Mouse (Mus musculus): ENCODE data around the gene Gm45716. TPM values are rescaled to one million over a fixed set of nuclear protein-coding genes. Genes with fewer than 3 reads are reported as not detected.

Gm45716 gene
- 3.5 and 3.7 TPM in 2 replicates for polyA plus RNA-seq (2015; fragmentation: Nextera tagmentation; extraction: Ambion mirVana)

- H3K9ac ChIP-seq: no peak within 1 kb of the TSS
- no peaks in the 10 kb centered on the region for H3K27me3 ChIP-seq
- no peaks in the 10 kb centered on the region for H3K4me1 ChIP-seq (replicated peaks)
- H3K4me3 ChIP-seq (replicated peaks): no peak within 1 kb of the TSS
- H3K9me3 ChIP-seq (replicated peaks): no peaks in the 10 kb centered on the region
- no peak for ATAC-seq (ENCODE audit: insufficient read depth)
- H3K4me2 ChIP-seq: no peak within 1 kb of the TSS
- no peaks in the 10 kb centered on the region for H3K36me3 ChIP-seq (replicated peaks)
- WGBS (ENCODE audit: insufficient replicate concordance): 79% methylated on average over 7 of the region's 7 CpGs
- no peak within 1 kb of the TSS for H3K27ac ChIP-seq (replicated peaks)
Observed at GRCm38 (mm10) chr11:90187441-90187840, at the start of gene Gm45716. Gm45716 (plus strand) TSS chr11:90187683.

- Histone ChIP-seq H3K36me3 (replicated peaks) (no peaks in the 10 kb centered on the region), H3K27ac (replicated peaks) (no peak overlapping the region), H3K4me1 (replicated peaks) (no peaks in the 10 kb centered on the region), H3K9me3 (replicated peaks) (no peaks in the 10 kb centered on the region), H3K4me2 (no peak overlapping the region), H3K4me3 (replicated peaks) (no peak overlapping the region), H3K9ac (no peak overlapping the region), H3K27me3 (no peaks in the 10 kb centered on the region)
- ATAC-seq (ENCODE audit: insufficient read depth): no peak
- WGBS (ENCODE audit: insufficient replicate concordance): 43% methylated on average over 4 of the region's 4 CpGs
Observed at GRCm38 (mm10) chr11:90142393-90142792, 45.1 kb upstream of the Gm45716 start.

GRCm38 (mm10) chr11:90142936-90143335 lies 44.5 kb upstream of the Gm45716 start:
- Histone ChIP-seq H3K4me1 (replicated peaks) (no peaks in the 10 kb centered on the region), H3K27me3 (no peaks in the 10 kb centered on the region), H3K36me3 (replicated peaks) (no peaks in the 10 kb centered on the region), H3K9me3 (replicated peaks) (no peaks in the 10 kb centered on the region), H3K27ac (replicated peaks) (no peak overlapping the region), H3K4me3 (replicated peaks) (no peak overlapping the region), H3K9ac (no peak overlapping the region), H3K4me2 (no peak overlapping the region)
- no peak for ATAC-seq (ENCODE audit: insufficient read depth)
- 48% methylated on average over 4 of the region's 4 CpGs for WGBS (ENCODE audit: insufficient replicate concordance)

- Histone ChIP-seq H3K9me3 (replicated peaks) (no peaks in the 10 kb centered on the region), H3K4me1 (replicated peaks) (no peaks in the 10 kb centered on the region), H3K4me2 (no peak overlapping the region), H3K9ac (no peak overlapping the region), H3K36me3 (replicated peaks) (no peaks in the 10 kb centered on the region), H3K27me3 (no peaks in the 10 kb centered on the region), H3K27ac (replicated peaks) (no peak overlapping the region), H3K4me3 (replicated peaks) (no peak overlapping the region)
- ATAC-seq (ENCODE audit: insufficient read depth): no peak
- 70% methylated on average over 17 of the region's 17 CpGs for WGBS (ENCODE audit: insufficient replicate concordance)
Observed at GRCm38 (mm10) chr11:90146086-90146860, 41.2 kb upstream of the Gm45716 start.

- H3K9me3 ChIP-seq (replicated peaks): no peaks in the 10 kb centered on the region
- no peak overlapping the region for H3K27ac ChIP-seq (replicated peaks)
- no peak overlapping the region for H3K9ac ChIP-seq
- no peaks in the 10 kb centered on the region for H3K36me3 ChIP-seq (replicated peaks)
- H3K4me3 ChIP-seq (replicated peaks): no peak overlapping the region
- H3K4me1 ChIP-seq (replicated peaks): no peaks in the 10 kb centered on the region
- WGBS (ENCODE audit: insufficient replicate concordance): 40% methylated on average over 5 of the region's 5 CpGs
- no peak overlapping the region for H3K4me2 ChIP-seq
- no peak for ATAC-seq (ENCODE audit: insufficient read depth)
- H3K27me3 ChIP-seq: no peaks in the 10 kb centered on the region
Observed at GRCm38 (mm10) chr11:90155066-90155465, 32.4 kb upstream of the Gm45716 start.

DNA sequence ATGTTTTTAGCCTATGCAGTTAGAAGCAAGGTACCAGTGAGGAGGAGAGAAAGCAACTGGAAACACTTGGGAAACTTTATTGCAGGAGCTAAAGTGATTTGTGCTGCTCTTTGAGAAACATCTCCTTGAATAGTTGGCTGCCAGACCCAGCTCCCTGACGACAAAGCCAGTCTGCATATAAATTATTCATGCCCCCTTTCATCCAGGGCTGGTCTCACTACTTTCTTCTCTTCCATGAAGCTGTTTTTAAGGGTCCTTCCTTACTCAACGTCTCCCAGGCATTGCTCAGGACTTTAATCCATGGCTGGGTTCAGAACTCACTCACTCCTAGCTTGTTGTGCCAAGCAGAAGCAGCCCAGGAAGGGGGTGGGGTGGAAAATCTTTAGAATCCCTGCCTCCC lies 32.0 kb upstream of the Gm45716 start:
- no peaks in the 10 kb centered on the region for H3K36me3 ChIP-seq (replicated peaks)
- no peak overlapping the region for H3K4me2 ChIP-seq
- WGBS (ENCODE audit: insufficient replicate concordance): 21% methylated on average over 2 of the region's 2 CpGs
- H3K27ac ChIP-seq (replicated peaks): no peak overlapping the region
- H3K9ac ChIP-seq: no peak overlapping the region
- no peaks in the 10 kb centered on the region for H3K4me1 ChIP-seq (replicated peaks)
- H3K9me3 ChIP-seq (replicated peaks): no peaks in the 10 kb centered on the region
- H3K27me3 ChIP-seq: no peaks in the 10 kb centered on the region
- no peak for ATAC-seq (ENCODE audit: insufficient read depth)
- no peak overlapping the region for H3K4me3 ChIP-seq (replicated peaks)

- Histone ChIP-seq H3K36me3 (replicated peaks) (no peaks in the 10 kb centered on the region), H3K9me3 (replicated peaks) (no peaks in the 10 kb centered on the region), H3K4me1 (replicated peaks) (no peaks in the 10 kb centered on the region), H3K4me3 (replicated peaks) (no peak overlapping the region), H3K27me3 (no peaks in the 10 kb centered on the region), H3K27ac (replicated peaks) (no peak overlapping the region), H3K4me2 (no peak overlapping the region), H3K9ac (no peak overlapping the region)
- WGBS (ENCODE audit: insufficient replicate concordance): 2% methylated on average over 6 of the region's 6 CpGs
- no peak for ATAC-seq (ENCODE audit: insufficient read depth)
Observed at GRCm38 (mm10) chr11:90167771-90168170, 19.7 kb upstream of the Gm45716 start.

DNA sequence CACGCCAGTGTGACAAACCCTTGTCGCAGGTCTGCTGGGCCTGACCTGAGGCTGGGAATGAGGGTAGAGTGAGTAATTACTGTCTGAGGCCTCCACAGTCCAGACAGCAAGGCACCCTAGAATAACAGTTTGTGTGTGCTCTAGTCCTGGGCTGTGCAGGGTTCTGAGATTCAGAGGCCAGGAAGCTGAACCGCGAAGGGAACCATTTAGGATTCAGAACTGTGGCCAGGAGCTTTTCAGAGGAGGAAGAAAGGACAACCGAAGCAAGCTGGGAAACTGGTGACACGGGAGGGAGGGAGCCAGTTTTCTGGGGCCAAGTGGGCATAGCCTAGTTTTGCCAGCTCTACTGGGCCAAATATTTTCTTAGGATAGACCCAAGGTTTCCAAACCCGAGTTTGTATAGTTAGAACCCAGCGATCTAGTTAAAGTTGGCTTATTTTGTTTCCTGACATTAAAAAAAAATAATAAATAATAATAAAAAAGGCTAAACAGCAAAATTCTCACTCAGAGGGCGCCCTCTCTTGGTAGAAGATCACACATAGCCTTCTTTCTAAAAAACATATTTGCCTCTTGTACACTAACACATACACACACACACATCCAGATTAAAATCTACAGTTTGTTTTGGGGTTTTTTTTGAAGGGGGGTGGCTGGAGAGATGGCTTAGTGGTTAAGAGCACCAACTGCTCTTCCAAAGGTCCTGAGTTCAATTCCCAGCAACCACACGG lies 19.0 kb upstream of the Gm45716 start:
- Histone ChIP-seq H3K9ac (no peak overlapping the region), H3K4me2 (no peak overlapping the region), H3K27ac (replicated peaks) (no peak overlapping the region), H3K4me1 (replicated peaks) (no peaks in the 10 kb centered on the region), H3K9me3 (replicated peaks) (no peaks in the 10 kb centered on the region), H3K27me3 (no peaks in the 10 kb centered on the region), H3K36me3 (replicated peaks) (no peaks in the 10 kb centered on the region), H3K4me3 (replicated peaks) (no peak overlapping the region)
- whole genome bisulfite sequencing (ENCODE audit: insufficient replicate concordance): 72% methylated on average over 10 of the region's 10 CpGs
- no peak for ATAC-seq (ENCODE audit: insufficient read depth)

DNA sequence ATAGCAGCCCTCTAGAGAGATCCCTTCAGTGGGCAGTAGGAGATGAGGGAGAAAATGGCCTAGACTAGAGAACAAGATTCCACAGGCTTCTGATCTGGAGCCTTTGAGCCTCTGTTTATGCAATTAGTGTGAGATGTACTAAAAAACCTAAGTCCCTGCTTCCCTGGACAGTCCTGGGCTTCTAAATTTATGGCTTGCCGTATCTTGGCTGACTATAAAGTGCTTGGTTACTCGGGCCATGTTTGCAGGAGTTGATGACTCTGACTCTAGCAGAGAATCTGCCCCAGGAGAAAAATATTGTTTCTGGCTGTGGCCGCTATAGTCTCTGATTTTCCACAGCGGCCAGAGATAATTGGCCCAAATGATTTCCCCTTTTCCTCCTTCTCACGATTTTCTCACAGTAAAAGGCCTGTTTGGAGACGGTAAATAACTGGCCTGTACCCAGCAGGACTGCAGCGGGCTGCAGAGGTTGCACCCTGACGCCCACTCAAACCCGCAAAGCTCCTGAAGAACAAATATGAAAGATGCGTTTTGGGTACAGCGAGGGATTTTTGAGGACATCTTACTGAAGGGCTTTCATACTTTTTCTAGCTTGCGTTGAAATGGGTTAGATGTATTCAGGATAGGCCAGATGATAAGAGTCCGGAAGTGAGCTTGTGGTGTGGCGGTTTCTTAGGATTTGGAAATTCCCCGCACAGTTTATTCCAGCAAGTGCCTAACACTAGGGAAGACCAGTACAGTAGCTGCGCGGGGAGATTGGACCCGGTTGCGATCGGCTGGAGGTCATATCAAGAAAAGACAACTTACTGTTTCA lies 18.1 kb upstream of the Gm45716 start:
- H3K9ac ChIP-seq: no peak overlapping the region
- no peaks in the 10 kb centered on the region for H3K4me1 ChIP-seq (replicated peaks)
- H3K27me3 ChIP-seq: no peaks in the 10 kb centered on the region
- H3K4me3 ChIP-seq (replicated peaks): no peak overlapping the region
- 50% methylated on average over 20 of the region's 20 CpGs for WGBS (ENCODE audit: insufficient replicate concordance)
- no peaks in the 10 kb centered on the region for H3K9me3 ChIP-seq (replicated peaks)
- H3K27ac ChIP-seq (replicated peaks): no peak overlapping the region
- no peak for ATAC-seq (ENCODE audit: insufficient read depth)
- H3K36me3 ChIP-seq (replicated peaks): no peaks in the 10 kb centered on the region
- peak overlapping the region; percentile 33; the same call in 1 of the 2 replicates for H3K4me2 ChIP-seq

DNA sequence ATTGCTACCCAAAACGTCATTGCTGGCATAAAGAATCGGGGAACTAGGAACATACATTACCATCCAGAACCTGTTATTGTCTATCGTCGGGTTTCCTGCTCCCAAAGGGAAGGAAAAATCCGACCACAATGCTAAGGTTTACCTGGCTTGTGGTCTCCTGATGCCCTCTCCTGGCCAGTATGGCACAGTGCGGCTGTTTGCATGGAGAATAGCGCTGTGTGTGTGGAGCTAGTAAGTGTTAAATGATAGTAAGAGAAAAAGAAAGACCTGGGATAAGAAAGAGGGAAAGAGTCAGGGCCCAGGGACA lies 17.5 kb upstream of the Gm45716 start:
- no peaks in the 10 kb centered on the region for H3K9me3 ChIP-seq (replicated peaks)
- H3K27me3 ChIP-seq: no peaks in the 10 kb centered on the region
- no peak overlapping the region for H3K27ac ChIP-seq (replicated peaks)
- no peaks in the 10 kb centered on the region for H3K4me1 ChIP-seq (replicated peaks)
- WGBS (ENCODE audit: insufficient replicate concordance): under 1% methylated on average over 7 of the region's 7 CpGs
- no peak overlapping the region for H3K4me3 ChIP-seq (replicated peaks)
- no peak overlapping the region for H3K9ac ChIP-seq
- H3K4me2 ChIP-seq: peak overlapping the region; percentile 33; the same call in 1 of the 2 replicates
- no peaks in the 10 kb centered on the region for H3K36me3 ChIP-seq (replicated peaks)
- no peak for ATAC-seq (ENCODE audit: insufficient read depth)

GRCm38 (mm10) chr11:90172331-90172730 lies 15.2 kb upstream of the Gm45716 start:
- ATAC-seq (ENCODE audit: insufficient read depth): no peak

More at GRCm38 (mm10) chr11:90172331-90172730, 15.2 kb upstream of the Gm45716 start:
- Histone ChIP-seq H3K4me2 (no peak overlapping the region), H3K9me3 (replicated peaks) (no peaks in the 10 kb centered on the region), H3K4me1 (replicated peaks) (no peaks in the 10 kb centered on the region), H3K4me3 (replicated peaks) (no peak overlapping the region), H3K27me3 (no peaks in the 10 kb centered on the region), H3K27ac (replicated peaks) (no peak overlapping the region), H3K36me3 (replicated peaks) (no peaks in the 10 kb centered on the region), H3K9ac (no peak overlapping the region)
- 70% methylated on average over 6 of the region's 6 CpGs for WGBS (ENCODE audit: insufficient replicate concordance)

Measured in liver, embryonic 15.5 days (tissue).